Mouse (Mus musculus): ENCODE data around the gene Slc27a4.
"Not testable (repeated sequence)": the region's sequence is repeated elsewhere in the genome, so short reads cannot be mapped to it uniquely, and the experiment has no call there.

Gene Slc27a4

GRCm38 (mm10) chr2:29802075-29802826 is at the start of gene Slc27a4:
Slc27a4 (plus strand) TSS chr2:29802634.
- DNase-seq (ENCODE audit: low spot score in 2 of 2), result peak; percentile 94

GRCm38 (mm10) chr2:29755693-29756092 is 46.7 kb upstream of the Slc27a4 start:
- DNase-seq (ENCODE audit: low spot score in 2 of 2), result no peak

- peak in 1 of 2 experiments; percentile 50 for DNase-seq (ENCODE audit: low spot score in 2 of 2)
Observed at GRCm38 (mm10) chr2:29764831-29765230, 37.6 kb upstream of the Slc27a4 start.

GRCm38 (mm10) chr2:29767976-29768709 is 34.3 kb upstream of the Slc27a4 start:
- DNase-seq (ENCODE audit: low spot score in 2 of 2), result no peak

- no peak for DNase-seq (ENCODE audit: low spot score in 2 of 2)
Observed at GRCm38 (mm10) chr2:29768901-29769300, 33.5 kb upstream of the Slc27a4 start.

GRCm38 (mm10) chr2:29770162-29770561 is 32.3 kb upstream of the Slc27a4 start:
- DNase-seq (ENCODE audit: low spot score in 2 of 2), result no peak

GRCm38 (mm10) chr2:29771611-29772461 is 30.6 kb upstream of the Slc27a4 start:
- no peak for DNase-seq (ENCODE audit: low spot score in 2 of 2)

- DNase-seq (ENCODE audit: low spot score in 2 of 2), result no peak
Observed at GRCm38 (mm10) chr2:29773323-29773722, 29.1 kb upstream of the Slc27a4 start.

- not testable (repeated sequence) for DNase-seq (ENCODE audit: low spot score in 2 of 2)
Observed at GRCm38 (mm10) chr2:29781256-29781655, 21.2 kb upstream of the Slc27a4 start.

- DNase-seq (ENCODE audit: low spot score in 2 of 2), result no peak
Observed at GRCm38 (mm10) chr2:29784290-29784689, 18.1 kb upstream of the Slc27a4 start.

GRCm38 (mm10) chr2:29787104-29787917 is 15.1 kb upstream of the Slc27a4 start, which contains the start of gene Coq4:
Coq4 (plus strand) TSS chr2:29787493.
- DNase-seq (ENCODE audit: low spot score in 2 of 2), result peak; percentile 85 to 88

GRCm38 (mm10) chr2:29787937-29788681 is 14.3 kb upstream of the Slc27a4 start, which contains the start of gene Trub2:
Trub2 (minus strand) TSS chr2:29788502.
- DNase-seq (ENCODE audit: low spot score in 2 of 2), result peak; percentile 60 to 71

- DNase-seq (ENCODE audit: low spot score in 2 of 2), result no peak
Observed at GRCm38 (mm10) chr2:29792772-29793487, 9.5 kb upstream of the Slc27a4 start.

- DNase-seq (ENCODE audit: low spot score in 2 of 2), result peak in 1 of 2 experiments; percentile 37
Observed at GRCm38 (mm10) chr2:29802827-29803201, 380 bp downstream of the Slc27a4 start.

GRCm38 (mm10) chr2:29803400-29803831 is 982 bp downstream of the Slc27a4 start:
- DNase-seq (ENCODE audit: low spot score in 2 of 2), result no peak

GRCm38 (mm10) chr2:29815678-29816371 is 13.4 kb downstream of the Slc27a4 start:
- DNase-seq (ENCODE audit: low spot score in 2 of 2), result no peak

GRCm38 (mm10) chr2:29817426-29818232 is 15.2 kb downstream of the Slc27a4 start:
- DNase-seq (ENCODE audit: low spot score in 2 of 2), result peak; percentile 88 to 92

- DNase-seq (ENCODE audit: low spot score in 2 of 2), result no peak
Observed at GRCm38 (mm10) chr2:29819363-29819762, 16.9 kb downstream of the Slc27a4 start.
